Mouse (Mus musculus) gastrocnemius, adult 2 months (tissue): ENCODE measurements around the gene Gata2. TPM values are rescaled to one million over a fixed set of nuclear protein-coding genes. Genes with fewer than 3 reads are reported as not detected.
"Not testable (repeated sequence)": the region's sequence is repeated elsewhere in the genome, so short reads cannot be mapped to it uniquely, and the experiment has no call there.

ENCODE experiments used
- DNase-seq: peaks from one replicate; pipeline ENCODE4 v3.0.0; 2022
- H3K27ac ChIP-seq: fragments of 200-600 bp; 2 replicates; pipeline ENCODE4 v1.8.1; 2022; ENCODE audit warnings: mild to moderate bottlenecking
- H3K4me3 ChIP-seq: fragments of 200-600 bp; 2 replicates; pipeline ENCODE4 v1.8.1; 2022; ENCODE audit warnings: mild to moderate bottlenecking, moderate library complexity
- CTCF ChIP-seq: fragments of 200-600 bp; IDR thresholded peaks from 2 replicates; pipeline ENCODE4 v1.8.1; 2022; ENCODE audit warnings: antibody characterized with exemption, mild to moderate bottlenecking, moderate library complexity
- intact Hi-C: fragments of 180-260 bp; cut with DNase I; formaldehyde crosslinking; loops from one replicate; pipeline ENCODE4 v1.15.1; 2025
- long read RNA-seq, 2 experiments: library from polyadenylated mRNA; stranded (forward); transcript quantifications; one replicate each; pipeline ENCODE4 v2.0.0; 2021
- total RNA-seq, 2 experiments: library from RNA; stranded (reverse); gene quantifications; 2 replicates each; pipeline ENCODE4 v1.2.3; 2021

The Gata2 gene
- 1 to 10 TPM; 4.4 to 9.9 TPM for total RNA-seq
- long read RNA-seq, experiment 1, transcript Gata2-201 (6 exons, 3,571 nt): major isoform, 27 of 31 reads
- long read RNA-seq, experiment 1, partial matches to known transcripts: 0 of 31 reads
- long read RNA-seq, experiment 1, other reads (novel, unspliced or antisense): 3 of 31 reads
- long read RNA-seq, experiment 2, transcript Gata2-201 (6 exons, 3,571 nt): major isoform, 7 of 11 reads
- long read RNA-seq, experiment 2, partial matches to known transcripts: 1 of 11 reads
- long read RNA-seq, experiment 2, other reads (novel, unspliced or antisense): 3 of 11 reads

GRCm38 (mm10) chr6:88193433-88194052 is at the start of gene Gata2:
Gene Gata2, plus strand, starts transcription at chr6:88193891.
- peak; percentile 57 for TF ChIP-seq CTCF
- intact Hi-C loops: loop anchor here (5.0 kb wide), 2 partner anchors 239 to 309 kb away; no protein-coding TSS in a partner anchor
- Histone ChIP-seq H3K4me3 (peak within 1 kb of the TSS; percentile 72), H3K27ac (peak within 1 kb of the TSS; percentile 48)
- peak; percentile 70 for DNase-seq

GRCm38 (mm10) chr6:88145793-88146192 is 47.9 kb upstream of the Gata2 start:
- no peak for DNase-seq
- TF ChIP-seq CTCF: no peak
- H3K4me3 ChIP-seq: no peak overlapping the region
- no peak overlapping the region for H3K27ac ChIP-seq
- intact Hi-C loops: no loop called here

GRCm38 (mm10) chr6:88146576-88146975 is 47.1 kb upstream of the Gata2 start:
- Histone ChIP-seq H3K27ac (0 out of 2 replicates have a peak overlapping the region, but pooled peaks have one; percentile 40), H3K4me3 (no peak overlapping the region)
- DNase-seq: no peak
- intact Hi-C loops: no loop called here
- no peak for TF ChIP-seq CTCF

DNA sequence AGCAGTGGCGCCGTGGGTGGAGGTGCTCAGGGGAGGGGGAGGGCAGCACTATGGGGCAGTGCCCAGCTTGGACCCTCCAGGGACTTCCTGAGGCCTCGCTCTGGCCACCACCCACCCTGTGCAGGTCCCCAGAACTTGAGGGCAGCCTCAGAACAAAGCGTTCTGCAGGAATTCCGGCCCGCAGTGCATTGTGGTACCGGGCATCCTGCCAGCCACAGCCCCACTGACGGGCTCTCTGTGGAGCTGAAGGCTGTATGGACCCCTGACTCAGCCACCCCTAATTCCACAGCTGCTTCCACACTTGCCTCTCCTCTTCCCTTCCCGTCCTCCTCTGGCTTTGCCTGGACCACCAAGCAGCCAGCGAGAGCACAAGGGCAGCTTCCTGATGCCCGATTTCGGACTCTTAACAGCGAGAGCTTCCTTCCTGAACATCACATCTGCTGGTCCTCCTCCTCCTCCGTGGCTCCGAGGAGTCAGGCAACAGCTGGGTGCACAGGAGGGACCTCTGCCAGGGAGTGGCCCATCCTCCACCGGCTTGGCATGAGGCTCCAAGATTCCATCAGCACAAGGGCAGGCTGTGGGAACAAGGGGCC is 46.2 kb upstream of the Gata2 start:
- peak overlapping the region; percentile 48 for H3K27ac ChIP-seq
- H3K4me3 ChIP-seq: peak overlapping the region; percentile 53
- DNase-seq: peak; percentile 48
- TF ChIP-seq CTCF: no peak
- intact Hi-C loops: no loop called here

GRCm38 (mm10) chr6:88151335-88151734 is 42.4 kb upstream of the Gata2 start:
- intact Hi-C loops: no loop called here
- H3K4me3 ChIP-seq: no peak overlapping the region
- peak; percentile 32 for TF ChIP-seq CTCF

DNA sequence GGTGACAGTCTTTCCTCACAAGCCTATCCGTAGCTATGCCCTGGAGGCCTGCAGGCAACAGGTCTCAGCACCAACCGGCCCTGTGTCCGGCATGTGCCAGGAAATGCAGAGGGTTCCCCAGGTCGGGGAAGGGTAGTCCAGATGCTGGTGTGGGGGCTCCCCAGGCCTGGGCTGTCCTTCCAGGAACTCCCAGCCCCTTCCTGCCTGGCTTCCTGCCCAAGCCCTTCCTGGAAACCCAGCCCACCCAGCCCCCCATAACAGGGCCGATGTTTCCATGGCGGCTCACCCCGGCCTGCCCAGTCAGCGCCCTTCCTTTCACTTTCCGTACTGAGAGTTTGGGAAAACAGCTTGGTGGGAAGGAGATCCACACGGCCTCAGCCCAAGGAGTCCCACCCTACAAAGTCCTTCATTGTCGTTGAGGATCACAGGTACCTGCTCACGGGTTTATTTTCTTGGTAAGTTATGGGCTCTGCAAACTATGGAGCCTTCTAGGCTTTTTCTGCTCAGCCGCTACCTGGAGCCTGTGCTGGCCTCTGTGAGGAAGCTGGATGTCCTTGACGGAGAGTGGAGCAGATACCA is 41.5 kb upstream of the Gata2 start:
- Histone ChIP-seq H3K4me3 (peak overlapping the region; percentile 40), H3K27ac (0 out of 2 replicates have a peak overlapping the region, but pooled peaks have one; percentile 16)
- intact Hi-C loops: no loop called here
- DNase-seq: peak; percentile 58
- no peak for TF ChIP-seq CTCF

More at GRCm38 (mm10) chr6:88151335-88151734, 42.4 kb upstream of the Gata2 start:
- DNase-seq: no peak
- H3K27ac ChIP-seq: no peak overlapping the region

GRCm38 (mm10) chr6:88152979-88153378 is 40.7 kb upstream of the Gata2 start:
- H3K4me3 ChIP-seq: no peak overlapping the region
- no peak for DNase-seq
- H3K27ac ChIP-seq: no peak overlapping the region
- TF ChIP-seq CTCF: no peak
- intact Hi-C loops: no loop called here

DNA sequence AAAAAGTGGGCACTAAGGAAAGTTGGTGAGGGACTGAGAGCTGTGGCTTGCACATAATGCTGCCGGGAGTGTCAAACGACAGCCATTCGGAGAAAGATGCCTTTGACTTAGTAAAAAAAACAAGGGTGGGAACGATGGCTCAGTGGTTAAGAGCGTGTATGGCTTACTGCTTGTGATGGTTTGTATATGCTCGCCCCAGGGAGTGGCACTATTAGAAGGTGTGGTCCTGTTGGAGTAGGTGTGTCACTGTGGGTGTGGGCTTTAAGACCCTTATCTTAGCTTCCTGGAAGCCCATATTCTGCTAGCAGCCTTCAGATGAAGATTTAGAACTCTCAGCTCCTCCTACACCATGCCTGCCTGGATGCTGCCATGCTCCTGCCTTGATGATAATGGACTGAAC is 38.1 kb upstream of the Gata2 start:
- DNase-seq, H3K27ac ChIP-seq, H3K4me3 ChIP-seq, intact Hi-C loops: not testable (repeated sequence)

DNA sequence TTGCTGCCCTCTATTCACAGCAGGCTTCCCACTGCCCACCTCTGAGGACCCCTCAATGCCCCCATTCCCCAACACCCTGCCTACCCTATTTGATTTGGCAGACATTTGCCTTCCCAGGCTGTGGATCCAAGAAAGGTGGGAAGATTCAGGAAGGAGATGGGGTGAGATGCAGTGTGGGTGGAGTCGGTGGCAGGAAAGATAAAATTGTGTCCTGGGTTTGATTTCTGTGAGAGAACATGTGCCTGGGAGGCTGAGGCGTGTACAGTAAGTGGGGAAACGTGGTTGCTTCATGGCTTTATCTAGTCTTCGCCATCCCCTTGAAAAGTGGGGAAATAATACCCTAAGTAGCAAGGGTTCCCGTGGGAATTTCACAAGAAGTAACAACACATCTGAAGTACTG is 34.9 kb upstream of the Gata2 start:
- no peak overlapping the region for H3K27ac ChIP-seq
- DNase-seq: no peak
- intact Hi-C loops: no loop called here
- no peak overlapping the region for H3K4me3 ChIP-seq
- no peak for TF ChIP-seq CTCF

- TF ChIP-seq CTCF: no peak
- intact Hi-C loops: no loop called here
- no peak for DNase-seq
- Histone ChIP-seq H3K4me3 (no peak overlapping the region), H3K27ac (no peak overlapping the region)
These were observed 27.6 kb upstream of the Gata2 start for GRCm38 (mm10) chr6:88166054-88166453.

GRCm38 (mm10) chr6:88174191-88174590 is 19.5 kb upstream of the Gata2 start:
- Histone ChIP-seq H3K27ac (no peak overlapping the region), H3K4me3 (no peak overlapping the region)
- intact Hi-C loops: no loop called here
- TF ChIP-seq CTCF: no peak
- DNase-seq: no peak

- no peak for TF ChIP-seq CTCF
- no peak overlapping the region for H3K4me3 ChIP-seq
- intact Hi-C loops: no loop called here
- no peak for DNase-seq
- no peak overlapping the region for H3K27ac ChIP-seq
These were observed 19.0 kb upstream of the Gata2 start for GRCm38 (mm10) chr6:88174676-88175075.

DNA sequence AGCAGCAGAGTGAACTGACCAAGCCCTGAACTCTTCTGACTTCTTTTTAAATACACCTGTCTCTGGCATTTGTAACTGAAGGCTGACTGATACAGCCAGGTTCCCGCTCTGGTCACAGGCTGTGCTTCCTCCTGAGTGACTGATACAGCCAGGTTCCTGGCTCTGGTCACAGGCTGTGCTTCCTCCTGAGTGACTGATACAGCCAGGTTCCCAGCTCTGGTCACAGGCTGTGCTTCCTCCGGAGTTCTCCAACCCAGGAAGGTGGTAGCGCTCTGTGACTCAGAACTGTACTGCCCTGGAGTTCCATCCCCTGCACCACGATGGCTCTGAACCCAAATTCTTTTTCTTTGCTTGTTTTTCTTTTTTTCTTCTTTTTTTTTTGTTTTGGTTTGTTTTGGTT is 9.0 kb upstream of the Gata2 start:
- no peak for TF ChIP-seq CTCF
- no peak overlapping the region for H3K4me3 ChIP-seq
- intact Hi-C loops: no loop called here

More for the DNA sequence above, 9.0 kb upstream of the Gata2 start:
- H3K27ac ChIP-seq: no peak overlapping the region
- no peak for DNase-seq
